Mouse (Mus musculus): ENCODE results near the gene Dhrs4.

The Dhrs4 gene

GRCm38 (mm10) chr14:55490361-55491201 lies 12.0 kb downstream of the Dhrs4 start, which contains the start of gene Carmil3:
TSS of gene Carmil3 (plus strand) at chr14:55490651.
- DNase-seq, result peak; percentile 79

GRCm38 (mm10) chr14:55491291-55491833 lies 12.8 kb downstream of the Dhrs4 start:
- peak; percentile 50 for DNase-seq

- DNase-seq, result no peak
Observed at GRCm38 (mm10) chr14:55492103-55492502, 13.5 kb downstream of the Dhrs4 start.

- no peak for DNase-seq
Observed at GRCm38 (mm10) chr14:55495509-55496240, 17.1 kb downstream of the Dhrs4 start.

GRCm38 (mm10) chr14:55496761-55497448 lies 18.3 kb downstream of the Dhrs4 start:
- DNase-seq, result peak; percentile 17

- DNase-seq, result peak; percentile 94
Observed at GRCm38 (mm10) chr14:55497449-55497821, 18.9 kb downstream of the Dhrs4 start.

GRCm38 (mm10) chr14:55505612-55506011 lies 27.1 kb downstream of the Dhrs4 start:
- DNase-seq, result no peak

- DNase-seq, result no peak
Observed at GRCm38 (mm10) chr14:55507801-55508200, 29.2 kb downstream of the Dhrs4 start.

- DNase-seq, result no peak
Observed at GRCm38 (mm10) chr14:55509540-55509939, 31.0 kb downstream of the Dhrs4 start.

- DNase-seq, result no peak
Observed at GRCm38 (mm10) chr14:55510125-55510731, 31.7 kb downstream of the Dhrs4 start, which contains the start of gene Cpne6. TSS of gene Cpne6 (plus strand) at chr14:55510445.

- no peak for DNase-seq
Observed at GRCm38 (mm10) chr14:55511037-55511436, 32.5 kb downstream of the Dhrs4 start.

GRCm38 (mm10) chr14:55513927-55514326 lies 35.4 kb downstream of the Dhrs4 start:
- no peak for DNase-seq

- DNase-seq, result no peak
Observed at GRCm38 (mm10) chr14:55515846-55516245, 37.3 kb downstream of the Dhrs4 start.

GRCm38 (mm10) chr14:55518897-55519296 lies 40.3 kb downstream of the Dhrs4 start:
- DNase-seq, result no peak

GRCm38 (mm10) chr14:55519604-55520003 lies 41.0 kb downstream of the Dhrs4 start:
- no peak for DNase-seq

GRCm38 (mm10) chr14:55520451-55521361 lies 42.1 kb downstream of the Dhrs4 start:
- DNase-seq, result peak; percentile 41

- no peak for DNase-seq
Observed at GRCm38 (mm10) chr14:55524062-55524461, 45.5 kb downstream of the Dhrs4 start.

- no peak for DNase-seq
Observed at GRCm38 (mm10) chr14:55524785-55525184, 46.2 kb downstream of the Dhrs4 start, which contains the start of gene Nrl. TSS of gene Nrl (minus strand) at chr14:55524981.

GRCm38 (mm10) chr14:55526674-55527073 lies 48.1 kb downstream of the Dhrs4 start:
- DNase-seq, result no peak

- peak; percentile 51 for DNase-seq
Observed at GRCm38 (mm10) chr14:55527940-55528339, 49.4 kb downstream of the Dhrs4 start.

- peak; percentile 71 for DNase-seq
Observed at GRCm38 (mm10) chr14:55536116-55536745, 57.7 kb downstream of the Dhrs4 start.

Data from thymus, postnatal 4 days (tissue).